10 mouse cellular contexts compared by ENCODE assay signal in the genomic region with DNA sequence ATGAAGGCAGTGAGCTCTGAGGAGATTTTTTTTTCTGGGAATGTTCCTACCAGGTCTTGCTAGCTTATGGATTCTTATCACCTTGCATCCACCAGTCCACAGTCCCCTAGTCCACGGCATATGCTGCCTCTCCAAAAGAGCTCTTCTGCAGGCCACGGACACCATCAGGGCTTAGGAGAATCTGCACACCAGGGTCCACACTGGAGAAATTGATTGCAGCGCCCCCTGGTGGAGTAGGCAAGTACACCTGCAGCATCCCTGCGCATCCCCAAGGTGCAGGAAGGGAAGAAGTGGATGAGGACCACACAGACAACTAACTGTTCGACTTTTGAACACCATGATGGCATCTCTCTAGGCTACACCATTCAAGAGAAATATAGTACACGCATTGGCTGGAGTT.
DNase-seq lines count a peak whose midpoint lies in the region; ATAC-seq and TF ChIP-seq lines count a peak whose summit lies in the region.
"Had no signal": no experiment of that assay in that cellular context is flagged by ENCODE, and none has a peak within 500 bp of the region (broad histone marks: within the 10 kb centered on the region; RNA-seq: fewer than 3 reads in every experiment).

No protein-coding gene starts in this region.

- H3K27me3 ChIP-seq in forebrain, embryonic 15.5 days = no peaks in the 10 kb centered on the region
- H3K27me3 ChIP-seq: embryonic facial prominence, embryonic 12.5 days; lung, embryonic 15.5 days had no signal

- no peaks in the 10 kb centered on the region for H3K36me3 ChIP-seq in forebrain, embryonic 15.5 days
- H3K36me3 ChIP-seq: embryonic facial prominence, embryonic 12.5 days; lung, embryonic 15.5 days had no signal

- 23% methylated on average over 6 of the region's 6 CpGs for WGBS in forebrain, embryonic 15.5 days

- no peak overlapping the region for H3K27ac ChIP-seq in forebrain, embryonic 15.5 days (replicated peaks)
- H3K27ac ChIP-seq: embryonic facial prominence, embryonic 12.5 days; lung, embryonic 15.5 days had no signal

- no peak overlapping the region for H3K9ac ChIP-seq in forebrain, embryonic 15.5 days (replicated peaks)
- H3K9ac ChIP-seq: embryonic facial prominence, embryonic 12.5 days; lung, embryonic 15.5 days had no signal

- no peak overlapping the region for H3K4me3 ChIP-seq in forebrain, embryonic 15.5 days
- H3K4me3 ChIP-seq: embryonic facial prominence, embryonic 12.5 days; lung, embryonic 15.5 days had no signal

- ATAC-seq in forebrain, embryonic 15.5 days (replicated peaks) = peak; percentile 67
- no peak for ATAC-seq in inflammation-experienced regulatory T-cells, adult 6 months

- no peaks in the 10 kb centered on the region for H3K9me3 ChIP-seq in forebrain, embryonic 15.5 days
- H3K9me3 ChIP-seq: embryonic facial prominence, embryonic 12.5 days; lung, embryonic 15.5 days had no signal

- no peak for TF ChIP-seq POLR2A in brain, embryonic 14.5 days (IDR thresholded peaks at IDR 0.05; ENCODE audit: borderline replicate concordance, extremely low read depth, insufficient read depth, insufficient read length, poor library complexity, severe bottlenecking)

- peak; percentile 69 for DNase-seq in layer of hippocampus, adult 11-12 months (ENCODE audit: low spot score)
- DNase-seq in layer of hippocampus, adult 9-10 months (ENCODE audit: low spot score) = no peak
- DNase-seq in brain, embryonic 14.5 days (ENCODE audit: low read depth) = peak; percentile 71
- peak; percentile 23 for DNase-seq in kidney, postnatal 14 days
- DNase-seq in lung, postnatal 25 days (ENCODE audit: low spot score) = peak; percentile 7
- peak; percentile 81 for DNase-seq in right cerebral cortex, postnatal 14 days

- TF ChIP-seq CTCF in brain, embryonic 14.5 days (IDR thresholded peaks at IDR 0.05; ENCODE audit: borderline replicate concordance, extremely low read depth, insufficient read depth, insufficient read length) = peak; percentile 72

- no peak overlapping the region for H3K4me2 ChIP-seq in forebrain, embryonic 15.5 days (replicated peaks)
- H3K4me2 ChIP-seq: embryonic facial prominence, embryonic 12.5 days; lung, embryonic 15.5 days had no signal

- H3K4me1 ChIP-seq in forebrain, embryonic 15.5 days = no peaks in the 10 kb centered on the region
- H3K4me1 ChIP-seq: embryonic facial prominence, embryonic 12.5 days; lung, embryonic 15.5 days had no signal
